Mouse (Mus musculus): ENCODE results near the gene Kat8. TPM values are rescaled to one million over a fixed set of nuclear protein-coding genes. Genes with fewer than 3 reads are reported as not detected.

Gene Kat8
- polyA plus RNA-seq, 1 experiment, result 17.9 TPM

- Histone ChIP-seq H3K27ac (replicated peaks; ENCODE audit: low read depth, low read length) (no peak overlapping the region), H3K4me1 (ENCODE audit: control insufficient read depth, insufficient read depth, insufficient read length, low read length) (no peaks in the 10 kb centered on the region), H3K4me3 (ENCODE audit: insufficient read depth, low read depth, low read length) (no peak overlapping the region)
Measured at GRCm38 (mm10) chr7:127915293-127915692, 3.0 kb downstream of the Kat8 start.

DNA sequence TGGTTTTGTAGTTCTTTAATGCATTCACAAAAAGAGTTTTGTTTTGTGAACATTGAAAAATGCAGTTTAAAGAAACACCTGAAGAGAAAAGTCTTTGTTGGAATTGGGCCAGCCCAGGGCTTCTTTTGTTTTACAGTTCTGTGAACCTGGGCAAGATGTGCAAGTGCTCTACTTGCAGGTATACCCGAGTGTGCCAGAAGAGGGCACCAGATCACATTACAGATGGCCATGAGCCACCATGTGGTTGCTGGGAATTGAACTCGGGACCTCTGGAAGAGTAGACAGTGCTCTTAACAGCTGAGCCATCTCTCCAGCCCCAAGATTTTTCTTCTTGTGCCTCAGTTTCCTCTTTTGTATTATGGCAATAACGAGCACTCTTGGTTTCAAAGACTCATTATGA is 5.9 kb downstream of the Kat8 start:
- no peaks in the 10 kb centered on the region for H3K4me1 ChIP-seq (ENCODE audit: control insufficient read depth, insufficient read depth, insufficient read length, low read length)
- H3K27ac ChIP-seq (replicated peaks; ENCODE audit: low read depth, low read length), result no peak overlapping the region
- H3K4me3 ChIP-seq (ENCODE audit: insufficient read depth, low read depth, low read length), result no peak overlapping the region

DNA sequence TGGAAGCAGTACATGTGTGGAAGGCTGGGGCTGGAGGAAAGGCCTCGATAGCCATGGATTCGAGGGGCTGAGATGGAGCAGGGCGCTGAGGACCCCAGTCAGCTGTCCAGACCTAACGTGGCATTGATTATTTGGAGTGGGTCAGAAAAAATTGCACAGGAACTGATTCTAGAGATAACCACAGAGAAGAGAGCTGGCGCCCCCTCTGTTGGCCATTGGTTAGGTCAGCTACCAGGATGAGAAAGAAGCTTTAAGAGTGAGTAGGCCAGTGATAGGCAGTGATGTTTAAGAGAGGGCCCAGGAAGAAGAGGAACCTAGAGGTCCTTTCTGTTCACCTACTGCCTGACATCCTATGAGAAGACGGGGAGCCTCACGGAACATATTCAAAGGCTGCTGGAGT is 7.0 kb downstream of the Kat8 start:
- Histone ChIP-seq H3K27ac (replicated peaks; ENCODE audit: low read depth, low read length) (no peak overlapping the region), H3K4me1 (ENCODE audit: control insufficient read depth, insufficient read depth, insufficient read length, low read length) (no peaks in the 10 kb centered on the region), H3K4me3 (ENCODE audit: insufficient read depth, low read depth, low read length) (no peak overlapping the region)

DNA sequence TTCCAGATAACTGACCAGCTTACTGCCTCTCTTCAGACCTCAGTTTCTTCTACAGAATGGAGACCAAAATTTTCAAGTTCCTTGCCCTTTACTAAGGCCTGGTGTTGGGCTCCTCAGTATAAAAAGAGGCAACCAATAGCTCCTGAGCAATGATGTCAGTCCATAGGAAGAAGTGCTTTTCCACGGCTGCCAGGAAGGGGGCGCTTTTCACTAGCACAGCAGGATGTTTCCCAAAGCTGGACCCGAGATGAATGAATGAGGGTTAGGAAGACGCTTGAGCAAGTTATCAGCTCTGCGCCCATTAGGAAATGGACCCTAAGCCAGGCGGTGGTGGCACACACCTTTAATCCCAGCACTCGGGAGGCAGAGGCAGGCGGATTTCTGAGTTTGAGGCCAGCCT is 9.2 kb downstream of the Kat8 start:
- Histone ChIP-seq H3K27ac (replicated peaks; ENCODE audit: low read depth, low read length) (no peak overlapping the region), H3K4me1 (ENCODE audit: control insufficient read depth, insufficient read depth, insufficient read length, low read length) (no peaks in the 10 kb centered on the region), H3K4me3 (ENCODE audit: insufficient read depth, low read depth, low read length) (no peak overlapping the region)

DNA sequence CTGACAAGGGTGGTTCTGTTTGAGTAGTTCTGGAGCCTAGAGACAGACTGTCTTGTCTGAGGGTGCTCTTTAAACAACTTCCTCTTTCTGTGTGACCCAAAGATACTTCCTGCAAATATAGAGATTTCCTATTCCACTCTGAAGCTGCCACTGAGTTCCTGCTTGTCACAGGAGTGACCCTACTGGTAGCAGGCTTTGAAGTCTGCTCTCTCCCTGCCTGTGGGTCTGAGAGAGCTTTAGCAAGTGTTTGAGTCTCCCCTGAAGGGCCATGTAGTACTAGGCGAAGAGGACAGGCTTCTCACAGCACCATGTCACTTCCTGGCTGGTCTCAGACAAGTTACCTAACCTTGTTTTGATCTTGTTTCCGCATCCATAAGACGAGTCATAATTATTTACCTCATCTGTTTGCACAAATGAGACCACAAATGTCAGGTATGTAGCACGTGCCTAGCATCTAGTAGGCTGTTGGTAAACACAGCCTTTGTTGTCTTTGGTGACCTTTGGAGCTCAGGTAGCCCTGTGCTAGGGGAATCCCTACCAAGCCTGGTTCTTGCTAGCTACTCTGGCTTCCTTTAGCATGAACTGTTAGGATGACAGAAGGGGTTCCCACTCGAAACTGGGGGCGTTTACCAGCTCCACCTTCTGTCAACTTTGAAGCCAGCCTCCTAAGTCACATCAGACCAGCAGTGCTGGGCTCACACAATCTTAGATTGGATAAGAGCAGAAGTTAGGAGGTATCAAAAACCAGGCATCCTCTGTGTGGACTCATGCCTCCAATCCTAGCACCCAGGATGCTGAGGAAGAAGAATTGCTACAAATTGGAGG is 10.3 kb downstream of the Kat8 start:
- Histone ChIP-seq H3K4me3 (ENCODE audit: insufficient read depth, low read depth, low read length) (no peak overlapping the region), H3K4me1 (ENCODE audit: control insufficient read depth, insufficient read depth, insufficient read length, low read length) (no peaks in the 10 kb centered on the region), H3K27ac (replicated peaks; ENCODE audit: low read depth, low read length) (peak overlapping the region; percentile 59)

GRCm38 (mm10) chr7:127923714-127924113 is 11.4 kb downstream of the Kat8 start:
- peak overlapping the region; percentile 19; the same call in 1 of the 2 replicates for H3K27ac ChIP-seq (replicated peaks; ENCODE audit: low read depth, low read length)
- no peaks in the 10 kb centered on the region for H3K4me1 ChIP-seq (ENCODE audit: control insufficient read depth, insufficient read depth, insufficient read length, low read length)
- no peak overlapping the region for H3K4me3 ChIP-seq (ENCODE audit: insufficient read depth, low read depth, low read length)

- Histone ChIP-seq H3K4me3 (ENCODE audit: insufficient read depth, low read depth, low read length) (no peak overlapping the region), H3K27ac (replicated peaks; ENCODE audit: low read depth, low read length) (no peak overlapping the region), H3K4me1 (ENCODE audit: control insufficient read depth, insufficient read depth, insufficient read length, low read length) (no peaks in the 10 kb centered on the region)
Measured at GRCm38 (mm10) chr7:127925252-127925651, 12.9 kb downstream of the Kat8 start.

GRCm38 (mm10) chr7:127926066-127926465 is 13.8 kb downstream of the Kat8 start:
- H3K4me1 ChIP-seq (ENCODE audit: control insufficient read depth, insufficient read depth, insufficient read length, low read length), result no peaks in the 10 kb centered on the region
- no peak overlapping the region for H3K4me3 ChIP-seq (ENCODE audit: insufficient read depth, low read depth, low read length)
- no peak overlapping the region for H3K27ac ChIP-seq (replicated peaks; ENCODE audit: low read depth, low read length)

GRCm38 (mm10) chr7:127926846-127927245 is 14.5 kb downstream of the Kat8 start:
- Histone ChIP-seq H3K27ac (replicated peaks; ENCODE audit: low read depth, low read length) (no peak overlapping the region), H3K4me1 (ENCODE audit: control insufficient read depth, insufficient read depth, insufficient read length, low read length) (no peaks in the 10 kb centered on the region), H3K4me3 (ENCODE audit: insufficient read depth, low read depth, low read length) (no peak overlapping the region)

GRCm38 (mm10) chr7:127927726-127928125 is 15.4 kb downstream of the Kat8 start:
- Histone ChIP-seq H3K4me1 (ENCODE audit: control insufficient read depth, insufficient read depth, insufficient read length, low read length) (no peaks in the 10 kb centered on the region), H3K4me3 (ENCODE audit: insufficient read depth, low read depth, low read length) (no peak overlapping the region), H3K27ac (replicated peaks; ENCODE audit: low read depth, low read length) (no peak overlapping the region)

DNA sequence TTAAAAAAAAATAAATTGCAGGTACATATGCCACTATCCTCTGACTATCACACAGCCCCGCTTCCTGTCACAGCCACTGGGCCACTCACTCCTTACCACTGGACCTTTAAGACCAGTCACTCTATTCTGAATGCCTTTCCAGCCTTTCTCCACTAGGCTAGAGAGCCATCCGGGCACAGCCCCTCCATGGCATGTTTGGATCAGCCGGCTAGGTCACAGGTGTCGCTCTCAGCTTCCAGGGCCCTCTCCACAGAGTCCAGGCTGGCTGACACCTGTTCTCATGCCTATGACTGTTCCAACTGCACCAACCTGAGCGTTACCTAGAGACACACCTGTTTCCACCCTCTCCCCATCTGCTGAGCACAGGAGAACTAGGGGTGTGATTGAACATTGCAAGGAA is 16.3 kb downstream of the Kat8 start:
- Histone ChIP-seq H3K27ac (replicated peaks; ENCODE audit: low read depth, low read length) (no peak overlapping the region), H3K4me1 (ENCODE audit: control insufficient read depth, insufficient read depth, insufficient read length, low read length) (no peaks in the 10 kb centered on the region), H3K4me3 (ENCODE audit: insufficient read depth, low read depth, low read length) (no peak overlapping the region)

DNA sequence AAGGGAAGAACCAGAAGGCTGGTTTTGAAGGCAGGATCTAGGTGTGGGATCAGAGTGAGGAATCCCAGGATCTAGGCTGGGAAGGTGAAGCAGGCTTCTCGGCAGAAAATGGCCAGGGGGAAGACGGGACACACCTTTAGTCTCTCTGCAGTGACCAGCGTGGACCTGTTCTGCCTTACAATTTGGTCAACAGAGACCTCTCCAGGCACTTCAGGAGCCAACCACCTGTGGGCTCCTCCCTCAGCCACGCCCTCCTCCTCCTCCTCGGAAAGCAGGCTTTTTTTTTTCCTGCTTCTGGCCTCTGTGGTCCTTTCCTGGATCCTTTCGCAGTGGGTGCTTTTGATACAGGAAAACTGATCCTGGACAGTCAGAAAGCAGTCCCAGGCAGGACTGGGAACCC is 17.6 kb downstream of the Kat8 start, which contains the start of gene Prss8:
Prss8 (minus strand) TSS at position 182 of the 400 bp plus-strand sequence.
- no peaks in the 10 kb centered on the region; the same call in 1 of the 2 replicates for H3K4me1 ChIP-seq (ENCODE audit: control insufficient read depth, insufficient read depth, insufficient read length, low read length)
- H3K4me3 ChIP-seq (ENCODE audit: insufficient read depth, low read depth, low read length), result peak within 1 kb of the TSS; percentile 6; the same call in 1 of the 2 replicates
- no peak within 1 kb of the TSS for H3K27ac ChIP-seq (replicated peaks; ENCODE audit: low read depth, low read length)

DNA sequence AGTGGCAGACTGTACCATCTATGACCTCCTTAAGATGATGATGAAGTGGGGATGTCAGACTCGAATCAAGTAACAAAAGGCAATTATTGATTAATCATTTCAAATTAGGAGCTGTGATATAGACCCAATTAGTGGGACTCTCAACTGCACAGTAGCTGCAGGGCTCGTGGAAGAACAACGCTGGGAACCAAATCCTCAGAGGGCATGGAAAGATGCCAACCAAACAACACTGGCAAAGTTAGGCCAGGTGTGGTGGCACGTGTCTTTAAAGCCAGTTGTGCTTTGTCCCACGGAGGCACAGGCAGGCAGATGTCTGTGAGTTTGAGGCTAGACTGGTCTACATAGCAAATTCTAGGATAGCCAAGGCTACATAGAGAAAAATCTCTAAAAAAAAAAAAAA is 18.3 kb downstream of the Kat8 start:
- H3K4me3 ChIP-seq (ENCODE audit: insufficient read depth, low read depth, low read length), result no peak overlapping the region
- no peaks in the 10 kb centered on the region; the same call in 1 of the 2 replicates for H3K4me1 ChIP-seq (ENCODE audit: control insufficient read depth, insufficient read depth, insufficient read length, low read length)
- no peak overlapping the region for H3K27ac ChIP-seq (replicated peaks; ENCODE audit: low read depth, low read length)

DNA sequence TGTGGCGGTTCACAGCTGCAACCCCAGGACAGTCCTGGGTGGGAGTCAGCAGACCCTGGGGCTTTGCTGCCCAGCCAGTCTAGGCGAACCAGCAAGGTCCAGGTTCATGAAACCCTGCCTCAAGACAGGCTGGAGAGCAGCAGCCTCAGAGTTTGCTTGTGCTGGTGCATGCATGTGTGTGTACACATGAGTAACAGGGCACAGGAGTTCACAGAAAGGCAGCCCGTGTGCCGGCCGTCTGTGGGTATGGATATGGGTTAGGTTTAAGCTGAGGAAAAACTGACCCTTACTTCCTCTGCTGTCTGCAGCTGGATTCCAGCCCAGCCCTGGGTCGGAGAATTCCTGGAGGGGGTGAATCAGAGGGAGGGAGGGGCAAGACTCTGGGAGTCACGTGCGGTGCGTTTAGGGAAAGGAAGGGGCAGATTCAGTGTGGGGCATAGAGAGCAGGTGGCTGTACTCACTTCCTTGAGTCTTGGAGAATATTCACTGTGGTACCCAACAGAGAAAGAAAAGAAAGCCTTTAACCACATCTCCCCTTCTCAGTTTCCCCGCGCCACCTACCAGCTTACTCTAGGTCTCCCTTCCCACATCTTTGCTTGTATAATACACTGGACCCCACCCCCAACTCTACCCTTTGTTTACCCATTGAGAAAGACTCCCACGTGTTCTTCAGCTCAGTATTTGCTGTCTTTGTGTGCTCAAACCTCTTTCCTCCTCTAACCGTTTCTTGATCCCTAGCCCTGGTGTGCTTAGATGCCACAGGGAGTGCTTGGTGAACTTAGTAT is 19.2 kb downstream of the Kat8 start:
- peaks cover 1% of the 10 kb centered on the region; the same call in 1 of the 2 replicates for H3K4me1 ChIP-seq (ENCODE audit: control insufficient read depth, insufficient read depth, insufficient read length, low read length)
- no peak overlapping the region for H3K27ac ChIP-seq (replicated peaks; ENCODE audit: low read depth, low read length)
- H3K4me3 ChIP-seq (ENCODE audit: insufficient read depth, low read depth, low read length), result no peak overlapping the region

DNA sequence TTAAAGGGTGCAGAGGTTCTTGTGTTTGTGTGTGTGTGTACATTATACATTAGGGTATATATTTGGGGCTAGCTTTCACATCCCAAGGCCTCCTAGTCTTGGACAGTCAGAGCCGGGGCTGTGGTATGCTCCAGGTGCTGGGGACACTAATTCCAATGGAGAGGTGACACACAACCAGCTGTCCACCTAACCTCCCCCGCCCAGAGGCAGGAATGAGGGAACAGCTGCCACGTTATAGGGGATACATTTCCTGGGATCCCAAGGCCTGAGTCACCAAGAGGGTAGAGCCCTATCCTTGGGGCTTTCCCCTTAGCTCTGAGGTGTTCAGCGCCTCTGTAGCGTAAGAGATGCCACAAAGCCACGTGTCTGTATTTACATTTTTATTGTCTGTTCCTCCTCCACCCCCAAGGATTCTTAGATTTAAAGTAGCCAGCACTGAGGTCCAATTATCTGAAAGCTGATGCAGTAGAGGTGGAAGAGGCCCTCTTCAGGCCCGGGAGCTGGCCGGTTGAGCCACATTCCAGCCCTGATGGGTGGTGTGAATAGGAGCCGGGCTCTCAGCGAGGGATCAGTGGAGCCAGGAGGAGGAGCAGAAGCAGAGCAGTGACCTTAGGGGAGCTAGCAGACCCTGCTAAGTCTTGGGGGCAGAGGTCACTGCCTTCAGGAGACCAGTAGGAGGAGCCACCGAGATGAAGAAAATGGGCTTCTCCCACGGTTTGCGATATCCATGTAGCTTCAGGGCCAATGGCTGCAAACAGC is 20.1 kb downstream of the Kat8 start:
- no peak overlapping the region for H3K27ac ChIP-seq (replicated peaks; ENCODE audit: low read depth, low read length)
- no peak overlapping the region for H3K4me3 ChIP-seq (ENCODE audit: insufficient read depth, low read depth, low read length)
- H3K4me1 ChIP-seq (ENCODE audit: control insufficient read depth, insufficient read depth, insufficient read length, low read length), result peaks cover 2% of the 10 kb centered on the region; the same call in 1 of the 2 replicates

Data from brown adipose tissue, adult 24 weeks (tissue).